Mouse (Mus musculus) thymus, adult 2 months (tissue): Measurements from ENCODE around the gene Pdia3.
"Not testable (repeated sequence)": the region's sequence is repeated elsewhere in the genome, so short reads cannot be mapped to it uniquely, and the experiment has no call there.

Source experiments
- CTCF ChIP-seq: fragments of 200-500 bp; IDR thresholded peaks from 2 replicates; pipeline ENCODE4 v1.5.1; 2012; ENCODE audit warnings: mild to moderate bottlenecking, control low read depth, low read length, moderate library complexity, borderline replicate concordance; ENCODE audit not compliant: control insufficient read depth, poor library complexity, insufficient read depth; ENCODE audit errors: extremely low read depth
- POLR2A ChIP-seq: fragments of 200-500 bp; IDR thresholded peaks from 2 replicates; pipeline ENCODE4 v1.6.1; 2012; ENCODE audit warnings: mild to moderate bottlenecking, low read length, control low read depth, moderate library complexity; ENCODE audit not compliant: control insufficient read depth, poor library complexity, insufficient read depth; ENCODE audit errors: extremely low read depth

GRCm38 (mm10) chr2:121475306-121475705 is 61.7 kb downstream of the Pdia3 start:
- TF ChIP-seq CTCF, POLR2A: not testable (repeated sequence)
